Mouse (Mus musculus) small intestine, adult 2 months (tissue): ENCODE results near the gene Nup98. TPM values are rescaled to one million over a fixed set of nuclear protein-coding genes. Genes with fewer than 3 reads are reported as not detected.
A peak's percentile ranks its signal among the peaks of the same experiment; 100 is the strongest.

Experiments used
- H3K27ac ChIP-seq: fragments of 200-500 bp; 2 replicates; pipeline ENCODE4 v1.5.1; 2012; ENCODE audit warnings: low read depth, low read length, control low read depth, inconsistent platforms; ENCODE audit not compliant: insufficient read depth
- H3K27me3 ChIP-seq: fragments of 200-500 bp; 2 replicates; pipeline ENCODE4 v1.6.1; 2012; ENCODE audit warnings: mild to moderate bottlenecking, moderate library complexity, low read length, inconsistent platforms; ENCODE audit not compliant: control insufficient read depth, insufficient read depth
- H3K36me3 ChIP-seq: fragments of 200-500 bp; 2 replicates; pipeline ENCODE4 v1.6.1; 2012; ENCODE audit warnings: mild to moderate bottlenecking, low read length, control low read depth, inconsistent platforms; ENCODE audit not compliant: control insufficient read depth, insufficient read depth
- H3K4me1 ChIP-seq: fragments of 200-500 bp; 2 replicates; pipeline ENCODE4 v1.6.1; 2012; ENCODE audit warnings: low read length, inconsistent platforms, mixed read lengths; ENCODE audit not compliant: control insufficient read depth, insufficient read depth, insufficient read length
- H3K4me3 ChIP-seq: fragments of 200-500 bp; 2 replicates; pipeline ENCODE4 v1.5.1; 2012; ENCODE audit warnings: low read depth, mild to moderate bottlenecking, control low read depth, inconsistent platforms, low read length, moderate library complexity
- CTCF ChIP-seq: fragments of 200-500 bp; IDR thresholded peaks from 2 replicates; pipeline ENCODE4 v1.5.1; 2012; ENCODE audit warnings: low read depth, mild to moderate bottlenecking, control low read depth, inconsistent platforms, low read length, moderate library complexity, mixed read lengths; ENCODE audit not compliant: insufficient replicate concordance, insufficient read length; ENCODE audit errors: extremely low read depth
- POLR2A ChIP-seq: fragments of 200-500 bp; IDR thresholded peaks from 2 replicates; pipeline ENCODE4 v1.6.1; 2012; ENCODE audit warnings: low read depth, mild to moderate bottlenecking, control low read depth, inconsistent platforms, low read length, moderate library complexity
- WGBS: fragments of 180-500 bp; shearing (Covaris S2); methylation state at CpG from one replicate; pipeline ENCODE4 v1.1.7; 2018; 5-methylcytosine and 5-hydroxymethylcytosine counted together
- polyA plus RNA-seq: library from polyadenylated mRNA; depleted of rRNA; stranded (reverse); fragments of >200 nt; gene quantifications from 2 replicates; pipeline ENCODE4 v1.2.3, GENCODE M21; 2012

Gene Nup98
- polyA plus RNA-seq, 1 experiment: 12.2 TPM

GRCm38 (mm10) chr7:102117382-102117781 lies 92.6 kb downstream of the Nup98 start:
- Histone ChIP-seq H3K4me3 (no peak overlapping the region), H3K36me3 (peaks cover 31% of the 10 kb centered on the region), H3K4me1 (no peaks in the 10 kb centered on the region), H3K27ac (no peak overlapping the region), H3K27me3 (no peaks in the 10 kb centered on the region)
- no peak for TF ChIP-seq CTCF
- TF ChIP-seq POLR2A: no peak
- 72% methylated on average over 6 of the region's 6 CpGs for WGBS

GRCm38 (mm10) chr7:102116579-102117331 lies 93.2 kb downstream of the Nup98 start, which contains the start of gene Chrna10:
Chrna10 (minus strand) TSS chr7:102116828.
- no peaks in the 10 kb centered on the region for H3K4me1 ChIP-seq
- H3K27me3 ChIP-seq: no peaks in the 10 kb centered on the region
- no peak within 1 kb of the TSS for H3K4me3 ChIP-seq
- no peak within 1 kb of the TSS for H3K27ac ChIP-seq
- no peak for TF ChIP-seq CTCF
- TF ChIP-seq POLR2A: no peak
- 48% methylated on average over 7 of the region's 7 CpGs for WGBS
- peaks cover 25% of the 10 kb centered on the region for H3K36me3 ChIP-seq

GRCm38 (mm10) chr7:102113151-102113729 lies 96.7 kb downstream of the Nup98 start:
- Histone ChIP-seq H3K4me1 (no peaks in the 10 kb centered on the region), H3K27ac (no peak overlapping the region), H3K36me3 (no peaks in the 10 kb centered on the region), H3K4me3 (peak overlapping the region; percentile 41), H3K27me3 (no peaks in the 10 kb centered on the region)
- WGBS: 67% methylated on average over 45 of the region's 45 CpGs
- TF ChIP-seq POLR2A (no peak), CTCF (no peak)

- TF ChIP-seq POLR2A (no peak), CTCF (no peak)
- Histone ChIP-seq H3K36me3 (no peaks in the 10 kb centered on the region), H3K4me1 (no peaks in the 10 kb centered on the region), H3K27me3 (no peaks in the 10 kb centered on the region), H3K4me3 (no peak overlapping the region), H3K27ac (no peak overlapping the region)
- WGBS: 83% methylated on average over 4 of the region's 4 CpGs
Observed at GRCm38 (mm10) chr7:102109746-102110145, 100.2 kb downstream of the Nup98 start.

GRCm38 (mm10) chr7:102109171-102109570 lies 100.8 kb downstream of the Nup98 start, which contains the start of gene Art5:
Art5 (minus strand) TSS chr7:102109489.
- no peak within 1 kb of the TSS for H3K4me3 ChIP-seq
- no peaks in the 10 kb centered on the region for H3K4me1 ChIP-seq
- no peaks in the 10 kb centered on the region for H3K36me3 ChIP-seq
- no peaks in the 10 kb centered on the region for H3K27me3 ChIP-seq
- 79% methylated on average over 7 of the region's 7 CpGs for WGBS
- TF ChIP-seq POLR2A (no peak), CTCF (no peak)
- H3K27ac ChIP-seq: no peak within 1 kb of the TSS

GRCm38 (mm10) chr7:102108206-102108605 lies 101.8 kb downstream of the Nup98 start:
- WGBS: 75% methylated on average over 1 of the region's 1 CpGs
- H3K4me3 ChIP-seq: no peak overlapping the region
- H3K27ac ChIP-seq: no peak overlapping the region
- H3K4me1 ChIP-seq: no peaks in the 10 kb centered on the region
- H3K27me3 ChIP-seq: no peaks in the 10 kb centered on the region
- no peak for TF ChIP-seq CTCF
- TF ChIP-seq POLR2A: no peak
- no peaks in the 10 kb centered on the region for H3K36me3 ChIP-seq

- Histone ChIP-seq H3K27me3 (no peaks in the 10 kb centered on the region), H3K27ac (no peak overlapping the region), H3K36me3 (no peaks in the 10 kb centered on the region), H3K4me3 (peak overlapping the region; percentile 4; the same call in 1 of the 2 replicates), H3K4me1 (0 out of 2 replicates have a peak, but pooled peaks cover 3% of the 10 kb centered on the region)
- no peak for TF ChIP-seq CTCF
- TF ChIP-seq POLR2A: no peak
- WGBS: 23% methylated on average over 23 of the region's 23 CpGs
Observed at GRCm38 (mm10) chr7:102106700-102107141, 103.3 kb downstream of the Nup98 start.
